Mouse (Mus musculus): ENCODE data around the gene Tceal7.
A peak's percentile ranks its signal among the peaks of the same experiment; 100 is the strongest.
"Not testable (repeated sequence)": the region's sequence is repeated elsewhere in the genome, so short reads cannot be mapped to it uniquely, and the experiment has no call there.

Gene Tceal7

GRCm38 (mm10) chrX:136214729-136215677 is at the start of gene Tceal7, which contains the start of gene Bex1:
Gene Tceal7, plus strand, starts transcription at chrX:136214779.
Gene Bex1, minus strand, starts transcription at chrX:136215513.
- not testable (repeated sequence) for DNase-seq (ENCODE audit: low spot score)

GRCm38 (mm10) chrX:136170625-136171024 is 44.0 kb upstream of the Tceal7 start:
- DNase-seq (ENCODE audit: low spot score): no peak

GRCm38 (mm10) chrX:136171189-136172117 is 43.1 kb upstream of the Tceal7 start:
- peak; percentile 64 for DNase-seq (ENCODE audit: low spot score)

DNA sequence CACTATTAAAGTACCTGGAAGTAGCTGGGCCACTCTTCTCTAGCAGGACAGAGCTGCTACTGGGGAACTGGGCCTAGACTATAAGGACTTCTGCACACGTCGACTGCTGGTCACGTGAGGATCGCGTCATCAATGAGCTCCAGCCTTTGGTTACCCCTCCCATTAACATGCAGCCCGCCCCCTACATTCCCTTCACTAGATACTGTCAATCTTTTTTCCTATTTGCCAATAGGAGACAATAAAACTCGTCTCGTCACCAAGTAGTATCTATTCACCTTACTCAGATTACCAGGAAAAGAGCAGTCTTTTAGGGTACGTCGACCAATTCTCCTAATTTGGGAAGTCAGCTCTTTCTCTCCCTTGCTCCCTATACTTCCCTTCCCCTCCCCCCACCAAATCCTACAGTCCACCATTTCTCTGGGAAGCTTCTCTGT is 42.4 kb upstream of the Tceal7 start, which contains the start of gene Tceal8:
Tceal8 (minus strand) TSS at position 225 of the 434 bp plus-strand sequence.
- DNase-seq (ENCODE audit: low spot score): peak; percentile 80

DNA sequence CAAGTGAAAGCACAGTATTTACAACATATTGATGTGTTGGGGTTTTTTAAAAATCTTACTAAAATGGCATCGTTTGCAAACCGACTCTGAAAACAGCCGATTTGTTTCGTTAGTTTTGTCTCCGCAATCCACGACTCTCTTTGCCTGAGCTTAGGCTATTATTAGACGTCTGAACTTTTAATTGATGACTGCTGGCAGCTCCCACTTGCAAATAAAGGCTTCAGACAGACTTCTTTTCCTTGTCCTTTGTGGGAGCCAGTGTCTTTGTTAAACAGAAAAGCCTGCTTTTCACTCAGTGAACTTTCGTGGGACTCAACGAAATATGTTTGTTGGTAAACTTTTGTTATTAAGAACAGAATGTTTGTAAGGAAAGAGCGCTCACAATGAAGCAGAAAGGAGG is 41.8 kb upstream of the Tceal7 start:
- no peak for DNase-seq (ENCODE audit: low spot score)

DNA sequence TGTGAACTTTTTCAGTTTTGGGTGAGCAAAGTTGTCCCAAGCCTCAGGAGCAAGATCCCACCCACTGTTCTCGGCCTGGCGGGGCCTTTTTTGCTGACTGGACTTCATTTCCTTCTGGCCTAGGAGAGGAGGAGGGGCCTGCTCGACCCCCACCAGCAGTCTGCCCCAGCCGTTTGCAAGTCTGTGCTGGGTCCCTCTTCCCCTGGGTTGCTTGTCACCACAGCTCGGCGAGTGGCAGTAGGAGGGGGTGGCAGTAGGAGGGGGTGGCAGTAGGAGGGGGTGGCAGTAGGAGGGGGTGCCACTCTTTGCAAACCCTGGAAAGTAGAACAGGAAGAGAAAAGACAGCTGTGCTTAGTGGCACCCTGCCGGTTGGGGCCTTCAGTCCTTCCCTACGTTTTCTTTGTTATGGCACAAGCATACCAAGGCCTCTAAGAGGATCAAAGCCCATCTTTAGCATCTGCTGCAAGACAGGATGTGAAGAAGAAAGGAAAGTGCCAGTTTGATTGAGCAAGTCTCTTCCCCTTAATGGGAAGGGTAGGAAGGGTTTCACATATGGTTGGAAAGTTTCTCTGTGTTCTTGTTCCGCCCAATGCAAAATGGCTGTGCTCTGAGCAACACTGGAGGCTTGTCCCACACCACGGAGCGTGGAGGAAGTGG is 33.6 kb upstream of the Tceal7 start:
- DNase-seq (ENCODE audit: low spot score): no peak

DNA sequence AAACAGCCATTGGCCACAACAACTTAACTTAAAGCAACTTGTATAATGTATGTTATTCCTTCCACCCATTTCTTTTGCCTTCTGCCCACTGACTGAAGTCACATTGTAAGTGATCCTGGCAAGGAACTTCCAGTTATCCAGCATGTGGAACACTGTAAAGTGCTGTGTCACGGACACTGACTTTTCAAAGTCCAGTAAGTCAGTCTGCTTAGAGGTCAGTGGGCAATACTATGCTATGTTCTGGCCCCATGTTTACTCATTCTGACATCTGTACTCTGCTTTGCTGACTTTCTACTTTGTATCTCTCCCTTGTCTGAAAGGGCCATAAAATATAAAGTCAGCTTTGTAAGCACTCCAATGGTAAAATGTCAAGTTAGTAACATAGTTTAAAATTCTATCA is 31.5 kb upstream of the Tceal7 start:
- DNase-seq (ENCODE audit: low spot score): no peak

DNA sequence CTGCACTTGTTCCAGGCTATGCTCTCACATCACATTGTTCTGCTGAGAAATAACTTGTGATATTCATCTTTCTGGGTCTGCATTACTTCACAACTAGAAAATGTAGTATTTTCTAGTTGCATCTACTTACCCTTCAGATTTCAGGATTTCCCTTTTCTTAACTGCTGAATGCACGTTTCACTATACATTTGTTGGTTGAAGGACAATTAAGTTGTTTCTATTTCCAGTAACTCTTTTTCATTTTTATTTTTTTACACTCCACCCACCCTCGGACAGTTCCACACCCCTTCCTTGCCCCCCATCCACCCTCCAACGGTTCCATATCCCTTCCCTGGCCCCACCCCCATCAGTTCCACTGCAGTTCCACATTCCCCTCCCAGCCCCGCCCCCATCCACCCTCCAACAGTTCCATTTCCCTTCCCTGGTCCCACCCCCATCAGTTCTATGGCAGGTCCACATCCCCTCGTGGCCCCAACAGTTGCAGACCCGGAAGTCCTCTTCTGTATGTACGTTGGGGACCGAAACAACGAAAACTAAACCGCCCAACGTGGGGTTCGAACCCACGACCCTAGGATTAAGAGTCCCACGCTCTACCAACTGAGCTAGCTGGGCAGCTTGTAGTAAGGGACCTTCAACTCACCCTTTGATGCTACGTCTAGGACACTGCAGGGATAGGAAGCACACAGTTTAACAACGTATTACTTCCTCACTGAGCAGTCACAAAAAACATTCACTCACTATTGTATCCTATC is 19.2 kb upstream of the Tceal7 start:
- no peak for DNase-seq (ENCODE audit: low spot score)

- DNase-seq (ENCODE audit: low spot score): peak; percentile 11
Observed at GRCm38 (mm10) chrX:136196873-136197272, 17.7 kb upstream of the Tceal7 start.

DNA sequence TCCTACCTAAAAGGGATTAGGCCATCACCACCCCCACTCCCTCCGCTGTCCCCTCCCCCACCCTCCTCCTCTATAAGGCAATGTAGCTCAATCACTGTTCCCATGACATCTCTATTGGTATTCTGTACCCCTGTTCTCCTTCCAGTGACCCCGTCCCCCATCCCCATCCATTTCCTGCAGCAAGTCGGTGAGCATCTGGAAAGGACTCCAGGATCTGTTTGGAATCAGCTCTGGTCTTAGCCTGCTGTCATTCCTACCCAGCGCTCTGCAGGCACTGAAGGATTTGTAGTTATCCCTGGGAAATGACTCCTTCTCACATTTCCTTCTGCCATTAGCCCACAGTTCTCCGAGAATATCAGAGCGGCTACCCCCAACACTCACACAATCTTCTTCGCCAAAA is 11.3 kb upstream of the Tceal7 start:
- DNase-seq (ENCODE audit: low spot score): no peak

DNA sequence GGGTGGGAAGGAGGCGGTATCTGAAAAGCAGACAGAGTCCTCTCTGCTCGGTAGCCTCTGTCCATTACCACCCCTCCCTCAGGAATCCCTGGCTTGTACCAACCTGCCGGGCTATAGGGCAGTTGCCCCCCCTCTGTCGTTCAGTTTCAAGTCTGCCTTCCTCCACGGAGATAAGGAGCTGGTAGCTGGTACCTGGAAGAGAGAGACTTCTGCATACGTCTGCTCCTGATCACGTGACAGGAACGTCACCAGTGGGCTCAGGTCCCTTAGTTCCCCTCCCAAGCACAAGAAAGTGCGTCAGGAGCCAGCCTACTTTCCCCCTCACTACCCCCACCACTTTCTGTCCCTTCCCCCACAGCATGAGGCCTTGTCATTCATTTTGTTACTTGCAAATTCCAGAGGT is 10.9 kb upstream of the Tceal7 start, which contains the start of gene Tceal5:
Tceal5 (minus strand) TSS at position 213 of the 403 bp plus-strand sequence.
- DNase-seq (ENCODE audit: low spot score): peak; percentile 18

DNA sequence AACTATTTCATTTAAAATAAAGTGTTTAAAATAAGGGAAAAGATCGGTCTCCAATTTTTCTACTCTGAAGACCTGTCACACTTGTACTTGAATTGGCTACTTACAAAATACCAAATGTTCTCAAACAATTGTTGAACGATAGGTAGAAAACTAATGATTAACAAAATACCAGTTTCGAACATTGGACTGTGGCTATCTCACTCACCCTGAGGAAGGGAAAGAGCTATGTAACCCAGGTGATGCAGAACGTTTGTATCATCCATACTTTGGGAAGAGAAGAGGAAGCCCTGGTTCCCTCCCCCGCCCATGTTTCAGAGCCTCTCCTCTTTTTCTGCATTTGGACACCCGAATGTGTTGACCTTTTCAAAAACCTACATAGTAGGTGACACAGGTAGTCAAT is 10.2 kb upstream of the Tceal7 start:
- no peak for DNase-seq (ENCODE audit: low spot score)

DNA sequence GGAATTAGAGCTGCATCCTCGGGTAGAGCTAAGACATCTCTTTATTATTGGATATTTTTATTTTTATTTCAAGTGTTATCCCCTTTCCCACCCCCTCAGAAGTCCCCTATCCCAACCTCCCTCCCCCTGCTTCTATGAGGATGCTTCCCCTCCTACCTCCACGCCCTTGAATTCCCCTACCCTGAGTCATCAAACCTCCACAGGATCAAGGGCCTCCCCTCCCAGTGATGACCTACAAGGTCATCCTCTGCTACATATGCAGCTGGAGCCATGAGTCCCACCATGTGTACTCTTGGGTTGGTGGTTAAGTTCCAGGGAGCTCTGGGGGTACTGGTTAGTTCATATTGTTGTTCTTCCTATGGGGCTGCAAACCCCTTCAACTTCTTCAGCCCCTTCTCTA is 1.2 kb upstream of the Tceal7 start:
- DNase-seq (ENCODE audit: low spot score): no peak

DNA sequence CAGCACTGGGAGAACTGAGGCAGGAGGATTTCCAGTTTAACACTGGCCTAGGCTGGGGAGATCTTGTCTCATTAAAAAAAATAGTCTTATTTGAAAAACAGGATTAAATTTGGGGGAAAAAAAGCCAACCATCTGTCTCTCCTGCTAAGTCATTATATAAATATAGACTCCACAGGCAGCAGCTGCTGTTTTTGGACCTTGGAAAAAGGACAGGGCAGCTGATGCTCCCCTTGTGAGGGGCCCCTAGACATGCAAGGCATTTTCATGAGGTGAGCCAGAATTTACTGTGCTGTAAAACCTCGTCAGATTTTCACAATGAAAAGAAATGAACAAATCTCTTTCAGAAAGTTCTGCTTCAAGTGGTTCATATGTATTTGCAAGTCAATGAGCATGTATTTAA is 1.7 kb downstream of the Tceal7 start:
- no peak for DNase-seq (ENCODE audit: low spot score)

DNA sequence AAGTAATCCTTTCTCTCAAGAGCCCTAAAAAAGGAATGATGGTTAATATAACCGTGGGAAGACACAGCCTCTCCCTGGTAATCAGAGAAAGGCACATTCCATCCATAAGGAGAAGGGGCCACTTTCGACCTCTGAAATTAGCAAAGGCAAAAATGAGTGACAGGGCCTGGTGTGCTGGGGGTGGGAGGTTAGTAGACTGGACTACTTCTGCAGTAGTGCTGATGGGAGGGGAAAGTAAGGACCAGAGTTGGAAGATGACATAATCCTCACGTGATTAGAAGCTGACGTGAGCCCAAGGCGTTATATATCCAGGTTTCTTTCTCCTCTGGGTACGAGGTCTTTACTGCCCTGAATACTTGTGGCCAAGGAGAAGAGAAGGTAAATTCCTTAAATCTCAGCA is 9.1 kb downstream of the Tceal7 start:
- no peak for DNase-seq (ENCODE audit: low spot score)

DNA sequence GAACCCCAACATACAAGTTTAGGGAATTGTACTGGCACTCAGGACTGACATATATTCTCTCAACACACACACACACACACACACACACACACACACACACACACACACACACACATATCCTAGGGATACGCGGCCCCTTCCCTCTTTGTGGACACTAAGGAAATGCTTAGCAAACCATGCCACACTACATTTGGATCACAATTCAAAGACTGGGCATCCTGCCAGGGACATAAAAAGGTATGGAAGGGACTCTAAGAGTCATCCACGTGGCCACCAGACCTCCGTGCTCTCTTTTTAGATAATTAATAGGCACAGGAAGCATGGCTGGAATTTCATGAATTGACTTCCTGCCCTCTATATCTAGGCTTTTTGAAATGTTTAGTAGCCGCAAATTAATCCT is 13.2 kb downstream of the Tceal7 start:
- DNase-seq (ENCODE audit: low spot score): no peak

DNA sequence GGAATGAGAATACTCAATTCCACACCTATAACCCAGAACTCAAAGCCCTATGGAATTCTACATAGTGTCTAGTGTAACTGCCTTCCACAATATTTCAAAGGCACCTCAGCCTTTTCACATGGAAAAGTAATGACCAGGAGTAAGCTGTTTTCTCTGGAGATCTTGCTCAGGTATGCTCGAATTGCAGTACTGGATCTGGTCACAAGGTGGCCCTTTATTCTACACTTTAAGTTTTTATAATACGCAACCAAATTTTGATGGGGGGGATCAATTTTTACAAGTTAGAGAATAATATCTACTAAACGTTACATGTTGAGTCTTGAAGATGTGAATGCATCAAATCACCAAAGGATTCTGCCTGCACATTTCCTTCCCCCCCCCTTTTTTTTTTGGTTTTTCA is 23.5 kb downstream of the Tceal7 start:
- DNase-seq (ENCODE audit: low spot score): peak; percentile 49

GRCm38 (mm10) chrX:136243181-136243580 is 28.6 kb downstream of the Tceal7 start:
- no peak for DNase-seq (ENCODE audit: low spot score)

- DNase-seq (ENCODE audit: low spot score): peak; percentile 78
Observed at GRCm38 (mm10) chrX:136244574-136245229, 30.1 kb downstream of the Tceal7 start, which contains the start of gene Tceal9. Gene Tceal9, plus strand, starts transcription at chrX:136245079.

GRCm38 (mm10) chrX:136245521-136246071 is 31.0 kb downstream of the Tceal7 start:
- DNase-seq (ENCODE audit: low spot score): peak; percentile 11
